Mouse (Mus musculus) ovary, adult 2 months (tissue): Measurements from ENCODE around the gene H2-Ab1. TPM values are rescaled to one million over a fixed set of nuclear protein-coding genes. Genes with fewer than 3 reads are reported as not detected.

ENCODE experiments used
- polyA plus RNA-seq: library from polyadenylated mRNA; depleted of rRNA; stranded (reverse); fragments of >200 nt; gene quantifications from 2 replicates; pipeline ENCODE4 v1.2.3, GENCODE M21; 2012; rRNA removed

H2-Ab1 gene
- 1,005 and 1,153 TPM in 2 replicates for polyA plus RNA-seq

DNA sequence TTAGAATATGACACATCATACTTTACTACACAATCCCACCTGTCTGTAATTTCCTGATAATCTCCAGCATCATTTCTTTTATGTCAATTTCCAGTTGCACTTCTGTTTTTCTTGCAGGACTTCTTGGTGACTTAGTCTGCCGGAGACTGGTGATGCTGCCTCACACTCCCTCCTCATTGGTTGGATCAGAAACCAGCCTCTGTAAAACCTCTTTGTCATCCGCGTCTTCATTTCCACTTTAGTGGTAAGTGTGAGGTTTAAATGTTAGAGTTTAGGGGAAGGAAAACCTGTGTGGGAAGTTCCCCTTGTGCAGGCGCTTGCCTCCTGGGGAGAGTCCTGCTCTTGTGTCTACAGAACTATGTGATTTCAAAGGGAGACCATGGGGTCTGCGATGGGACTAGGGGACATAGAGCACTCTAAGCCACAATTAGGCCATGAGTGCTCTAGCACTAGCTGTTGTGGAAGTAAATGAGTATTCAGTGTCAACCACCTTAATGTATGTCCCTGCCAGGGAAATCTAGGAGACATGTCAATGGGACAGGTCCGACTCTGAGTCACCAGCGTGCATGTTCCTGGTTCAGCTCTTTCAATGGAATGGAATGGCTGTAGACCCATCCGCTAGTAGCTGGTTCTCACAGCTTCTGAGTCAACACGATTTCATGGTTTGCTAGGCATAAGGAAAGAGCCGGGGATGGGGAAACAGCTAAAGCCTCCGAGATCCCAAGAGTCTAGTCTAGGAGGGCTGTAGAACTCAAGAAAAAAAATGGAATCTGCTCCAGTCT is at the start of gene H2-Ab1:
H2-Ab1 (plus strand) TSS at position 96 of the 782 bp plus-strand sequence.

DNA sequence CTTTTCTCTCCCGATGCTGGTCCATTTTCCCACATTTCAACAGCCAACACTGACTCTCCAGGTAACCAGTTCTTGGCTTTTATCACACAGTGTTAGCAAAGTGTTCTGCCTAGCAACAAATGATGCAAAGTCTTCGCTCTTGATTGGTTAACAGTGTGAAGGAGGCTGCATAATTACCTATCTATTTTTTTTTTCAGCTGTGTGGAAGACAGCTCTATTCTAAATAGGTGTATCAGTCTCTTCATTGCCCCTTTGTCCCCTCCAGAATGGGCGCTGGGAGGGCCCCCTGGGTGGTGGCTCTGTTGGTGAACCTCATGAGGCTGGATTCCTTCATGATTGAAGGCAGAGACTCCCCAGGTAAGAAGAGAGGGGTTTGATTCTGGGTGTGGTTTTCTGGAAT is 18.8 kb upstream of the H2-Ab1 start, which contains the start of gene H2-Ob:
H2-Ob (plus strand) TSS at position 198 of the 400 bp plus-strand sequence.

DNA sequence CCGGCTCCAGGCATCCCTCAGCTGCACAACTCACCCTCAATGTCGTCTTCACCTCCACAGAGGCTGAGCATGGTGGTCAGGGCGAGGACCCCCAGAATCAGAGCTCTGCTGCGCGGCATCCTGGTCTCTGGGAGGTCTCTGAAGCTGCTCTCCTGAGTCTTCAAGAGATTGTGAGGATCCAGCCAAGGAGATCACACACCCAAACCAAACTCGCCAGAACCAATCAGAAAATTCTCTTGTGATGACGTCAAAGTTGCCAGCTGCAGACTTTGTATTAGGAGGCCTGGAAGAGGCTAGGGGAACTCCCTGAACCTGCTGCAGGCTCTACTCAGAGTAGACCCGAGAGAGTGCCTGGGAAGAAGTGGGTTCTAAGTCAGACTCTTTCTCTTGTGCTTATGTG is 30.2 kb downstream of the H2-Ab1 start, which contains the start of gene H2-Aa:
H2-Aa (minus strand) TSS at position 176 of the 400 bp plus-strand sequence.

DNA sequence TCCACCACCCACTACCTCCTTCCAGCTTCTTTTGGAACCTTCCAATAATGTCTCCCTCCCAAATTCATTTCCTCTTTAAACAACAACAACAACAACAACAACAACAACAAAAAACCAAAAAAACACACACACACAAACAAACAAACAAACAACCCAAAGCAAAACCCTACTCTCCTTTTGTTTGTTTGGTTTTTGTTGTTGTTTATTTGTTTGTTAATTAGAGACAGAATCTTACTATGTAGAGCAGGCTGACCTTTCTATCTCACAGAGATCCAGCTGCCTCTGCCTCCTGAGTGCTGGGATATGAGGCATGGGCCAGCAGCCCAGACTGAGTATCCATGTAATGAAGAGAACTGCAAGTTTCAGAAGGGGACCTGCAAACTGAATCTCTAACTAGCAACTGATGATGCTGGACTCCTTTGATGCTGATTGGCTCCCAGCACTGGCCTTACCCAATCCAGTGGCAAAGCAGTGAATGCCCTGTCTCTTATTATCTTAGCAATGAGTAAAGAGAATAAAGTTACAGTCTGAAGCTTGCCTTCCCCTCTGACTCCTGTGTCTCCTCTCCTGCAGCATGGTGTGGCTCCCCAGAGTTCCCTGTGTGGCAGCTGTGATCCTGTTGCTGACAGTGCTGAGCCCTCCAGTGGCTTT is 48.0 kb downstream of the H2-Ab1 start, which contains the start of gene H2-Eb1:
H2-Eb1 (plus strand) TSS at position 488 of the 651 bp plus-strand sequence.

Other genes starting within 250 kb of the H2-Ab1 start
- gene Ring1, start 233.0 kb upstream of the H2-Ab1 start, polyA plus RNA-seq = 133 and 190 TPM in 2 replicates
- 161 and 192 TPM in 2 replicates for gene H2-Ke6, start 229.6 kb upstream of the H2-Ab1 start, polyA plus RNA-seq
- gene Slc39a7, start 226.0 kb upstream of the H2-Ab1 start, polyA plus RNA-seq = 301 and 303 TPM in 2 replicates
- gene Rxrb, start 225.9 kb upstream of the H2-Ab1 start, polyA plus RNA-seq = 85.3 and 124 TPM in 2 replicates
- 1.5 and 2.2 TPM in 2 replicates for gene Col11a2, start 218.3 kb upstream of the H2-Ab1 start, polyA plus RNA-seq
- gene H2-Oa, start 165.3 kb upstream of the H2-Ab1 start, polyA plus RNA-seq = 4.3 and 5.2 TPM in 2 replicates
- 27.4 and 34.5 TPM in 2 replicates for gene H2-DMa, start 138.1 kb upstream of the H2-Ab1 start, polyA plus RNA-seq
- 98.9 and 139 TPM in 2 replicates for gene Brd2, start 135.1 kb upstream of the H2-Ab1 start, polyA plus RNA-seq
- gene H2-DMb2, start 114.4 kb upstream of the H2-Ab1 start, polyA plus RNA-seq = 4.9 and 5.2 TPM in 2 replicates
- gene H2-DMb1, start 104.6 kb upstream of the H2-Ab1 start, polyA plus RNA-seq = 37.1 and 46.2 TPM in 2 replicates
- 31.1 and 34.5 TPM in 2 replicates for gene Tap1, start 70.1 kb upstream of the H2-Ab1 start, polyA plus RNA-seq
- gene Psmb9, start 69.9 kb upstream of the H2-Ab1 start, polyA plus RNA-seq = 33.5 and 45.8 TPM in 2 replicates
- gene Psmb8, start 60.0 kb upstream of the H2-Ab1 start, polyA plus RNA-seq = 53.0 and 66.5 TPM in 2 replicates
- gene Tap2, start 54.2 kb upstream of the H2-Ab1 start, polyA plus RNA-seq = 45.6 and 51.9 TPM in 2 replicates
- gene H2-Ob, start 18.8 kb upstream of the H2-Ab1 start, polyA plus RNA-seq = 4.7 and 5.5 TPM in 2 replicates
- 215 and 235 TPM in 2 replicates for gene H2-Aa, start 30.1 kb downstream of the H2-Ab1 start, polyA plus RNA-seq
- 122 and 123 TPM in 2 replicates for gene H2-Eb1, start 48.2 kb downstream of the H2-Ab1 start, polyA plus RNA-seq
- gene H2-Eb2, start 68.0 kb downstream of the H2-Ab1 start, polyA plus RNA-seq = 0.03 and 0.08 TPM in 2 replicates
- gene Btnl2, start 97.1 kb downstream of the H2-Ab1 start, polyA plus RNA-seq = 0.79 and 1.3 TPM in 2 replicates
- 0.08 and 0.22 TPM in 2 replicates for gene Btnl1, start 119.4 kb downstream of the H2-Ab1 start, polyA plus RNA-seq
- gene BC051142, start 141.1 kb downstream of the H2-Ab1 start, polyA plus RNA-seq = 0.84 and 0.85 TPM in 2 replicates
- gene Btnl4, start 219.6 kb downstream of the H2-Ab1 start, polyA plus RNA-seq = not detected in 2 replicates